Mouse (Mus musculus): ENCODE data around the gene Tsr3. TPM values are rescaled to one million over a fixed set of nuclear protein-coding genes. Genes with fewer than 3 reads are reported as not detected.
A peak's percentile ranks its signal among the peaks of the same experiment; 100 is the strongest.

Gene Tsr3
- 23.5 and 25.2 TPM in 2 replicates for polyA plus RNA-seq (2011; ENCODE audit: insufficient read depth, insufficient read length, low read depth, missing spikeins)

DNA sequence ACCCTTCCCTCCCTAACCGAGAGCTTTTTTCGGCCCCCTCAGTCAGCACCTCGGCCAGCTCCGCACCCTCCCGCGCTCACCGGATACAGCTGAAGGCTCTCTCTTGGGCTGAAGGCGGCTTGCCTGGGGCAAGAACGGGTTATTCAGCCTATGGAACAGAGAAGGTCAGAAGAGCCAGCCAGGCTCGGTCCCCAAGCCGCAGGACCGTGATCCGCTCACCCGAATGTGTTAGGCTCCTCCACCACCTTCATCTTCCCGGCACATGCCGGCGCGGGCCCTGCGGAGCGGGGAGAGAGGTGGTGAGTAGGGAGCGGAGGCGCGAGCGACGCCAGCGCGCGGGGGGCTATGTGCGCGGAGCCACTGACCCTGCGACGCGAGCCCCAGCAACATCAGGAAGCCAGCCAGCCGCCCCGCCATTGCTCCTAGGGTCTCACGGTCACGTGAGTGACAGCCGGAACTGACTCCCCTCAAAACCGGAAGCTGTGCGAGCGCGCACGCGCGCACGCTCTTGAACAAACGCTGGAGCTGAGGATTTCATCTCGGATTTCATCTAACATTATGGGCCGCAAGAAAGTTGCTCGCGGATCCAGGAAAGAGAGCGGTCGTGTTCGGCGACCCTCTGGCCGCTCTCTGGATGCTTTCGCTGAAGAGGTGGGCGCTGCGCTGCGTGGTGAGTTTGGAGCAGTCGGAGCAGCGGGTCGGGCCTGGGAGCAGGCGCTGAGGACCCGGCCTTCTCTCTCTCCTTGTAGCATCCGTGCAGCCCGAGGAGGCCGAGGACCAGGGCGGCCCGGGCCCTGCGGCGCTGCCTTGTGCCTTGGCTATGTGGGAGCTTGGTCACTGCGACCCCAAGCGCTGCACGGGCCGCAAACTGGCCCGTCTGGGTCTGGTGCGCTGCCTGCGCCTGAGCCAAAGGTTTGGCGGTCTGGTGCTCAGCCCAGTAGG is at the start of gene Tsr3, which contains the start of gene Gnptg:
Gene Tsr3 (plus strand): TSS at position 476 of the 942 bp plus-strand sequence.
Gene Gnptg (minus strand): TSS at position 430 of the 942 bp plus-strand sequence.
- H3K36me3 ChIP-seq (ENCODE audit: control insufficient read depth, insufficient read depth, low read length, poor library complexity, severe bottlenecking) = 0 out of 2 replicates have a peak, but pooled peaks cover 3% of the 10 kb centered on the region
- H3K9me3 ChIP-seq (replicated peaks; ENCODE audit: control insufficient read depth, insufficient read depth, low read length, poor library complexity, severe bottlenecking) = no peaks in the 10 kb centered on the region
- peaks cover 2% of the 10 kb centered on the region for H3K4me1 ChIP-seq (ENCODE audit: control insufficient read depth, insufficient read depth, low read length)
- H3K4me3 ChIP-seq (ENCODE audit: low read depth, low read length) = peak within 1 kb of the TSS; percentile 90
- H3K9ac ChIP-seq (ENCODE audit: low read depth, poor library complexity, severe bottlenecking) = peak within 1 kb of the TSS; percentile 85
- no peak within 1 kb of the TSS; the same call in 1 of the 2 replicates for H3K27ac ChIP-seq (ENCODE audit: insufficient read depth, low read length)
- TF ChIP-seq EP300 (IDR thresholded peaks at IDR 0.05; ENCODE audit: insufficient read depth, low read depth, low read length) (no peak), CTCF (IDR thresholded peaks at IDR 0.05; ENCODE audit: low read depth, low read length) (no peak), POLR2A (IDR thresholded peaks at IDR 0.05; ENCODE audit: insufficient read depth, low read length) (peak; percentile 26)
- H3K27me3 ChIP-seq (ENCODE audit: control insufficient read depth, insufficient read depth, low read length, poor library complexity, severe bottlenecking) = no peaks in the 10 kb centered on the region

GRCm38 (mm10) chr17:25202401-25202800 is 37.6 kb upstream of the Tsr3 start:
- Histone ChIP-seq H3K27ac (ENCODE audit: insufficient read depth, low read length) (no peak overlapping the region), H3K4me1 (ENCODE audit: control insufficient read depth, insufficient read depth, low read length) (no peaks in the 10 kb centered on the region), H3K27me3 (ENCODE audit: control insufficient read depth, insufficient read depth, low read length, poor library complexity, severe bottlenecking) (no peaks in the 10 kb centered on the region), H3K36me3 (ENCODE audit: control insufficient read depth, insufficient read depth, low read length, poor library complexity, severe bottlenecking) (0 out of 2 replicates have a peak, but pooled peaks cover 4% of the 10 kb centered on the region), H3K9ac (ENCODE audit: low read depth, poor library complexity, severe bottlenecking) (no peak overlapping the region), H3K4me3 (ENCODE audit: low read depth, low read length) (no peak overlapping the region), H3K9me3 (replicated peaks; ENCODE audit: control insufficient read depth, insufficient read depth, low read length, poor library complexity, severe bottlenecking) (no peaks in the 10 kb centered on the region)
- no peak for TF ChIP-seq EP300 (IDR thresholded peaks at IDR 0.05; ENCODE audit: insufficient read depth, low read depth, low read length)
- TF ChIP-seq POLR2A (IDR thresholded peaks at IDR 0.05; ENCODE audit: insufficient read depth, low read length) = no peak
- no peak for TF ChIP-seq CTCF (IDR thresholded peaks at IDR 0.05; ENCODE audit: low read depth, low read length)

GRCm38 (mm10) chr17:25210006-25210405 is 30.0 kb upstream of the Tsr3 start:
- H3K4me1 ChIP-seq (ENCODE audit: control insufficient read depth, insufficient read depth, low read length) = no peaks in the 10 kb centered on the region
- H3K27ac ChIP-seq (ENCODE audit: insufficient read depth, low read length) = no peak overlapping the region
- peaks cover 20% of the 10 kb centered on the region for H3K36me3 ChIP-seq (ENCODE audit: control insufficient read depth, insufficient read depth, low read length, poor library complexity, severe bottlenecking)
- H3K9me3 ChIP-seq (replicated peaks; ENCODE audit: control insufficient read depth, insufficient read depth, low read length, poor library complexity, severe bottlenecking) = no peaks in the 10 kb centered on the region
- H3K27me3 ChIP-seq (ENCODE audit: control insufficient read depth, insufficient read depth, low read length, poor library complexity, severe bottlenecking) = no peaks in the 10 kb centered on the region
- H3K4me3 ChIP-seq (ENCODE audit: low read depth, low read length) = no peak overlapping the region
- H3K9ac ChIP-seq (ENCODE audit: low read depth, poor library complexity, severe bottlenecking) = no peak overlapping the region
- TF ChIP-seq CTCF (IDR thresholded peaks at IDR 0.05; ENCODE audit: low read depth, low read length) (no peak), EP300 (IDR thresholded peaks at IDR 0.05; ENCODE audit: insufficient read depth, low read depth, low read length) (no peak), POLR2A (IDR thresholded peaks at IDR 0.05; ENCODE audit: insufficient read depth, low read length) (no peak)

GRCm38 (mm10) chr17:25210680-25211466 is 29.1 kb upstream of the Tsr3 start:
- Histone ChIP-seq H3K4me3 (ENCODE audit: low read depth, low read length) (no peak overlapping the region), H3K36me3 (ENCODE audit: control insufficient read depth, insufficient read depth, low read length, poor library complexity, severe bottlenecking) (peaks cover 16% of the 10 kb centered on the region), H3K9ac (ENCODE audit: low read depth, poor library complexity, severe bottlenecking) (no peak overlapping the region), H3K27ac (ENCODE audit: insufficient read depth, low read length) (no peak overlapping the region), H3K9me3 (replicated peaks; ENCODE audit: control insufficient read depth, insufficient read depth, low read length, poor library complexity, severe bottlenecking) (no peaks in the 10 kb centered on the region), H3K27me3 (ENCODE audit: control insufficient read depth, insufficient read depth, low read length, poor library complexity, severe bottlenecking) (no peaks in the 10 kb centered on the region), H3K4me1 (ENCODE audit: control insufficient read depth, insufficient read depth, low read length) (no peaks in the 10 kb centered on the region)
- TF ChIP-seq POLR2A (IDR thresholded peaks at IDR 0.05; ENCODE audit: insufficient read depth, low read length) (no peak), EP300 (IDR thresholded peaks at IDR 0.05; ENCODE audit: insufficient read depth, low read depth, low read length) (no peak), CTCF (IDR thresholded peaks at IDR 0.05; ENCODE audit: low read depth, low read length) (no peak)

- H3K27me3 ChIP-seq (ENCODE audit: control insufficient read depth, insufficient read depth, low read length, poor library complexity, severe bottlenecking) = no peaks in the 10 kb centered on the region
- no peak overlapping the region for H3K9ac ChIP-seq (ENCODE audit: low read depth, poor library complexity, severe bottlenecking)
- no peak overlapping the region for H3K27ac ChIP-seq (ENCODE audit: insufficient read depth, low read length)
- H3K4me3 ChIP-seq (ENCODE audit: low read depth, low read length) = no peak overlapping the region
- H3K4me1 ChIP-seq (ENCODE audit: control insufficient read depth, insufficient read depth, low read length) = no peaks in the 10 kb centered on the region
- no peak for TF ChIP-seq EP300 (IDR thresholded peaks at IDR 0.05; ENCODE audit: insufficient read depth, low read depth, low read length)
- no peak for TF ChIP-seq CTCF (IDR thresholded peaks at IDR 0.05; ENCODE audit: low read depth, low read length)
- no peak for TF ChIP-seq POLR2A (IDR thresholded peaks at IDR 0.05; ENCODE audit: insufficient read depth, low read length)
- peaks cover 16% of the 10 kb centered on the region for H3K36me3 ChIP-seq (ENCODE audit: control insufficient read depth, insufficient read depth, low read length, poor library complexity, severe bottlenecking)
- H3K9me3 ChIP-seq (replicated peaks; ENCODE audit: control insufficient read depth, insufficient read depth, low read length, poor library complexity, severe bottlenecking) = no peaks in the 10 kb centered on the region
Measured at GRCm38 (mm10) chr17:25211705-25212104, 28.3 kb upstream of the Tsr3 start.
